In genomic region chr13:59580954-59581353, GRCm38 (mm10) we compare ENCODE assay signal across 18 mouse cellular contexts. TPM values are rescaled to one million over a fixed set of nuclear protein-coding genes. Genes with fewer than 3 reads are reported as not detected.
DNase-seq lines count a peak whose midpoint lies in the region; ATAC-seq and TF ChIP-seq lines count a peak whose summit lies in the region.
"Had no signal": no experiment of that assay in that cellular context is flagged by ENCODE, and none has a peak within 500 bp of the region (broad histone marks: within the 10 kb centered on the region; RNA-seq: fewer than 3 reads in every experiment).

No protein-coding gene starts in this region.

- H3K27me3 ChIP-seq in forebrain, postnatal 0 days (ENCODE audit: insufficient read depth, low read length) = no peaks in the 10 kb centered on the region
- H3K27me3 ChIP-seq in forebrain, embryonic 13.5 days = no peaks in the 10 kb centered on the region
- no peaks in the 10 kb centered on the region for H3K27me3 ChIP-seq in midbrain, postnatal 0 days (ENCODE audit: insufficient read depth, low read length)
- H3K27me3 ChIP-seq in midbrain, embryonic 10.5 days (ENCODE audit: low read depth, poor library complexity, severe bottlenecking) = no peaks in the 10 kb centered on the region
- no peaks in the 10 kb centered on the region for H3K27me3 ChIP-seq in stomach, postnatal 0 days (ENCODE audit: control insufficient read depth, insufficient read depth, low read length)
- H3K27me3 ChIP-seq in kidney, embryonic 16.5 days (ENCODE audit: insufficient read depth, low read length) = no peaks in the 10 kb centered on the region
- H3K27me3 ChIP-seq: embryonic facial prominence, embryonic 13.5 days; intestine, embryonic 15.5 days; midbrain, embryonic 12.5 days; stomach, embryonic 15.5 days had no signal

- TF ChIP-seq EP300 in stomach, postnatal 0 days (optimal IDR thresholded peaks at IDR 0.05) = no peak

- H3K4me3 ChIP-seq in forebrain, postnatal 0 days (ENCODE audit: low read depth, low read length) = no peak overlapping the region
- no peak overlapping the region for H3K4me3 ChIP-seq in forebrain, embryonic 13.5 days
- H3K4me3 ChIP-seq in midbrain, postnatal 0 days (ENCODE audit: low read depth, low read length) = no peak overlapping the region
- H3K4me3 ChIP-seq in midbrain, embryonic 10.5 days = no peak overlapping the region
- no peak overlapping the region for H3K4me3 ChIP-seq in stomach, postnatal 0 days (ENCODE audit: low read depth, low read length)
- no peak overlapping the region for H3K4me3 ChIP-seq in kidney, embryonic 16.5 days (ENCODE audit: low read length)
- H3K4me3 ChIP-seq: embryonic facial prominence, embryonic 13.5 days; hindbrain, embryonic 10.5 days; intestine, embryonic 15.5 days; midbrain, embryonic 12.5 days; stomach, embryonic 15.5 days had no signal

- no peaks in the 10 kb centered on the region for H3K36me3 ChIP-seq in forebrain, postnatal 0 days (ENCODE audit: insufficient read depth)
- no peaks in the 10 kb centered on the region for H3K36me3 ChIP-seq in forebrain, embryonic 13.5 days (ENCODE audit: poor library complexity, severe bottlenecking)
- H3K36me3 ChIP-seq in midbrain, postnatal 0 days (ENCODE audit: insufficient read depth, low read length) = no peaks in the 10 kb centered on the region
- H3K36me3 ChIP-seq in midbrain, embryonic 10.5 days = no peaks in the 10 kb centered on the region
- H3K36me3 ChIP-seq in stomach, postnatal 0 days (ENCODE audit: control insufficient read depth, insufficient read depth, low read length) = no peaks in the 10 kb centered on the region
- H3K36me3 ChIP-seq in kidney, embryonic 16.5 days (ENCODE audit: insufficient read depth, low read length) = no peaks in the 10 kb centered on the region
- H3K36me3 ChIP-seq: embryonic facial prominence, embryonic 13.5 days; hindbrain, embryonic 10.5 days; intestine, embryonic 15.5 days; midbrain, embryonic 12.5 days; stomach, embryonic 15.5 days had no signal

- no peak overlapping the region for H3K4me2 ChIP-seq in forebrain, postnatal 0 days (ENCODE audit: low read depth)
- no peak overlapping the region for H3K4me2 ChIP-seq in forebrain, embryonic 13.5 days
- no peak overlapping the region for H3K4me2 ChIP-seq in midbrain, postnatal 0 days (ENCODE audit: low read depth, low read length, poor library complexity, severe bottlenecking)
- no peak overlapping the region for H3K4me2 ChIP-seq in stomach, postnatal 0 days (replicated peaks; ENCODE audit: low read depth)
- no peak overlapping the region for H3K4me2 ChIP-seq in kidney, embryonic 16.5 days (replicated peaks; ENCODE audit: low read depth, low read length)
- H3K4me2 ChIP-seq: embryonic facial prominence, embryonic 13.5 days; intestine, embryonic 15.5 days; midbrain, embryonic 12.5 days; stomach, embryonic 15.5 days had no signal

- no peaks in the 10 kb centered on the region for H3K9me3 ChIP-seq in forebrain, postnatal 0 days (ENCODE audit: low read length)
- no peaks in the 10 kb centered on the region for H3K9me3 ChIP-seq in forebrain, embryonic 13.5 days (replicated peaks)
- H3K9me3 ChIP-seq in midbrain, postnatal 0 days (ENCODE audit: low read length) = no peaks in the 10 kb centered on the region
- H3K9me3 ChIP-seq in midbrain, embryonic 10.5 days (replicated peaks) = no peaks in the 10 kb centered on the region
- H3K9me3 ChIP-seq in stomach, postnatal 0 days (ENCODE audit: control insufficient read depth, low read length) = no peaks in the 10 kb centered on the region
- no peaks in the 10 kb centered on the region for H3K9me3 ChIP-seq in kidney, embryonic 16.5 days (ENCODE audit: low read length)
- H3K9me3 ChIP-seq: embryonic facial prominence, embryonic 13.5 days; hindbrain, embryonic 10.5 days; intestine, embryonic 15.5 days; midbrain, embryonic 12.5 days; stomach, embryonic 15.5 days had no signal

- no peak overlapping the region for H3K9ac ChIP-seq in forebrain, postnatal 0 days
- H3K9ac ChIP-seq in forebrain, embryonic 13.5 days = no peak overlapping the region
- no peak overlapping the region for H3K9ac ChIP-seq in midbrain, postnatal 0 days (replicated peaks; ENCODE audit: low read length, poor library complexity, severe bottlenecking)
- H3K9ac ChIP-seq in stomach, postnatal 0 days (ENCODE audit: low read length) = no peak overlapping the region
- no peak overlapping the region for H3K9ac ChIP-seq in kidney, embryonic 16.5 days (replicated peaks; ENCODE audit: low read length)
- H3K9ac ChIP-seq: embryonic facial prominence, embryonic 13.5 days; intestine, embryonic 15.5 days; midbrain, embryonic 12.5 days; stomach, embryonic 15.5 days had no signal

- no peak for ATAC-seq in forebrain, postnatal 0 days
- no peak for ATAC-seq in forebrain, embryonic 13.5 days
- no peak for ATAC-seq in midbrain, postnatal 0 days (ENCODE audit: low FRiP score)
- no peak for ATAC-seq in stomach, postnatal 0 days (ENCODE audit: low FRiP score, low TSS enrichment)
- ATAC-seq in kidney, embryonic 16.5 days (ENCODE audit: low FRiP score, low TSS enrichment) = no peak
- ATAC-seq: forebrain, embryonic 14.5 days; intestine, embryonic 15.5 days had no signal

- 94% methylated on average over 4 of the region's 4 CpGs for WGBS in forebrain, postnatal 0 days
- 97% methylated on average over 4 of the region's 4 CpGs for WGBS in forebrain, embryonic 13.5 days
- 95% methylated on average over 4 of the region's 4 CpGs for WGBS in midbrain, postnatal 0 days
- 98% methylated on average over 4 of the region's 4 CpGs for WGBS in midbrain, embryonic 10.5 days
- WGBS in stomach, postnatal 0 days = 97% methylated on average over 4 of the region's 4 CpGs
- 95% methylated on average over 4 of the region's 4 CpGs for WGBS in kidney, embryonic 16.5 days

- H3K27ac ChIP-seq in forebrain, postnatal 0 days (ENCODE audit: low read depth, low read length) = no peak overlapping the region
- no peak overlapping the region for H3K27ac ChIP-seq in forebrain, embryonic 13.5 days
- H3K27ac ChIP-seq in midbrain, postnatal 0 days (ENCODE audit: low read depth, low read length) = no peak overlapping the region
- no peak overlapping the region for H3K27ac ChIP-seq in midbrain, embryonic 10.5 days (replicated peaks)
- H3K27ac ChIP-seq in stomach, postnatal 0 days (replicated peaks) = no peak overlapping the region
- H3K27ac ChIP-seq in kidney, embryonic 16.5 days (ENCODE audit: low read length) = no peak overlapping the region
- H3K27ac ChIP-seq: embryonic facial prominence, embryonic 13.5 days; hindbrain, embryonic 10.5 days; intestine, embryonic 15.5 days; midbrain, embryonic 12.5 days had no signal

- 0 out of 2 replicates have a peak, but pooled peaks have one; percentile 2 for TF ChIP-seq CTCF in forebrain, postnatal 0 days (IDR thresholded peaks at IDR 0.05; ENCODE audit: low read depth)
- peak; percentile 4; the same call in 1 of the 2 replicates for TF ChIP-seq CTCF in midbrain, postnatal 0 days (IDR thresholded peaks at IDR 0.05)
- peak; percentile 52 for TF ChIP-seq CTCF in stomach, postnatal 0 days (IDR thresholded peaks at IDR 0.05; ENCODE audit: low read depth)

- H3K4me1 ChIP-seq in forebrain, postnatal 0 days (ENCODE audit: insufficient read depth) = no peaks in the 10 kb centered on the region
- H3K4me1 ChIP-seq in forebrain, embryonic 13.5 days = peaks cover 12% of the 10 kb centered on the region
- 0 out of 2 replicates have a peak, but pooled peaks cover 3% of the 10 kb centered on the region for H3K4me1 ChIP-seq in midbrain, postnatal 0 days (ENCODE audit: insufficient read depth, low read length)
- peaks cover 9% of the 10 kb centered on the region for H3K4me1 ChIP-seq in midbrain, embryonic 10.5 days
- no peaks in the 10 kb centered on the region for H3K4me1 ChIP-seq in stomach, postnatal 0 days (replicated peaks; ENCODE audit: control insufficient read depth, insufficient read depth)
- H3K4me1 ChIP-seq in kidney, embryonic 16.5 days (ENCODE audit: insufficient read depth, low read length) = peaks cover 8% of the 10 kb centered on the region; the same call in 1 of the 2 replicates
- H3K4me1 ChIP-seq: intestine, embryonic 15.5 days had no signal

- no peak for DNase-seq in forebrain, postnatal 0 days
- DNase-seq in midbrain, postnatal 0 days (ENCODE audit: low spot score) = no peak
- DNase-seq in midbrain, embryonic 10.5 days (ENCODE audit: low spot score) = no peak
- DNase-seq in ZHBTc4 (ENCODE audit: low read depth, low spot score) = peak; percentile 76
- no peak for DNase-seq in stomach, postnatal 0 days (ENCODE audit: low spot score)
- DNase-seq in kidney, postnatal 36 days = no peak
- DNase-seq: adrenal gland, postnatal 14 days; B cell, adult 2 months; gastrocnemius, postnatal 10 days; lung, postnatal 14 days had no signal

RNA-seq across cellular contexts. Expression of gene Agtpbp1, which starts 4.1 kb away (rescaled TPM):
- 136 and 160 TPM in 2 replicates for total RNA-seq in forebrain, postnatal 0 days (2014; rRNA removed)
- 60.7 and 65.1 TPM in 2 replicates for polyA plus RNA-seq in forebrain, postnatal 0 days (2015; fragmentation: Nextera tagmentation; extraction: Ambion mirVana)
- 30.1 and 35.7 TPM in 2 replicates for polyA plus RNA-seq in forebrain, embryonic 13.5 days (2015; fragmentation: Nextera tagmentation; extraction: Ambion mirVana)
- total RNA-seq in midbrain, postnatal 0 days (2014; rRNA removed) = 125 and 129 TPM in 2 replicates
- 70.8 and 74.0 TPM in 2 replicates for polyA plus RNA-seq in midbrain, postnatal 0 days (2015; fragmentation: Nextera tagmentation; extraction: Ambion mirVana)
- 11.3 and 17.3 TPM in 2 replicates for polyA plus RNA-seq in midbrain, embryonic 10.5 days (2016; fragmentation: Nextera tagmentation; extraction: Ambion mirVana)
- 10.2 and 12.4 TPM in 2 replicates for polyA plus RNA-seq in stomach, postnatal 0 days (2015; fragmentation: Nextera tagmentation; extraction: Ambion mirVana)
- polyA plus RNA-seq in kidney, embryonic 16.5 days (2015; fragmentation: Nextera tagmentation; extraction: Ambion mirVana) = 12.8 and 13.3 TPM in 2 replicates

RNA-seq across cellular contexts. Expression of gene Naa35, which starts 4.1 kb away (rescaled TPM):
- 50.4 and 67.8 TPM in 2 replicates for total RNA-seq in forebrain, postnatal 0 days (2014; rRNA removed)
- 116 and 132 TPM in 2 replicates for polyA plus RNA-seq in forebrain, postnatal 0 days (2015; fragmentation: Nextera tagmentation; extraction: Ambion mirVana)
- polyA plus RNA-seq in forebrain, embryonic 13.5 days (2015; fragmentation: Nextera tagmentation; extraction: Ambion mirVana) = 156 and 179 TPM in 2 replicates
- 47.2 and 72.9 TPM in 2 replicates for total RNA-seq in midbrain, postnatal 0 days (2014; rRNA removed)
- 109 and 117 TPM in 2 replicates for polyA plus RNA-seq in midbrain, postnatal 0 days (2015; fragmentation: Nextera tagmentation; extraction: Ambion mirVana)
- polyA plus RNA-seq in midbrain, embryonic 10.5 days (2016; fragmentation: Nextera tagmentation; extraction: Ambion mirVana) = 109 and 110 TPM in 2 replicates
- 58.8 and 63.2 TPM in 2 replicates for polyA plus RNA-seq in stomach, postnatal 0 days (2015; fragmentation: Nextera tagmentation; extraction: Ambion mirVana)
- polyA plus RNA-seq in kidney, embryonic 16.5 days (2015; fragmentation: Nextera tagmentation; extraction: Ambion mirVana) = 105 and 109 TPM in 2 replicates

Comparison
In these comparisons a context has a peak if more than half of its experiments do, and no peak if none do; other contexts are left out.
1. CTCF ChIP-seq: peak in every context shown above with its lines; median percentile 52 in stomach, postnatal 0 days; 4 in midbrain, postnatal 0 days; 2 in forebrain, postnatal 0 days.